Mouse (Mus musculus) neural tube, embryonic 11.5 days (tissue): ENCODE measurements at regions not wholly inside any gene's neighbourhood (a gene's known extent, or its start where the extent isn't known, plus 50 kb on each side); places are given as distances from the start of the nearest gene placed in this dataset.

Experiments used
- ATAC-seq: fragments of 200-750 bp; cut with Nextera tagmentation; 2 replicates; pipeline ENCODE4 v1.8.0; 2017; ENCODE audit warnings: moderate number of reproducible peaks, mild to moderate bottlenecking, moderate TSS enrichment, moderate library complexity; ENCODE audit not compliant: insufficient read depth, low FRiP score, low TSS enrichment
- DNase-seq: peaks from one replicate; pipeline ENCODE4 v3.0.0-alpha.2; 2015; ENCODE audit warnings: low spot score
- H3K27ac ChIP-seq: fragments of 300-500 bp; sonication (generic); 2 replicates; pipeline ENCODE4 v1.5.1; 2014; ENCODE audit warnings: low read depth, mild to moderate bottlenecking, low read length
- H3K27me3 ChIP-seq: fragments of 300-500 bp; sonication (generic); 2 replicates; pipeline ENCODE4 v1.6.1; 2014; ENCODE audit warnings: mild to moderate bottlenecking, low read length, mixed read lengths; ENCODE audit not compliant: control insufficient read depth, insufficient read depth
- H3K36me3 ChIP-seq: fragments of 300-500 bp; sonication (generic); 2 replicates; pipeline ENCODE4 v1.6.1; 2014; ENCODE audit warnings: mild to moderate bottlenecking, low read length, moderate library complexity, mixed read lengths; ENCODE audit not compliant: control insufficient read depth, insufficient read depth
- H3K4me1 ChIP-seq: fragments of 300-500 bp; sonication (generic); 2 replicates; pipeline ENCODE4 v1.6.1; 2014; ENCODE audit warnings: low read length, mixed read lengths; ENCODE audit not compliant: control insufficient read depth, insufficient read depth
- H3K4me2 ChIP-seq: fragments of 300-500 bp; sonication (generic); 2 replicates; pipeline ENCODE4 v1.6.1; 2014; ENCODE audit warnings: low read depth, mild to moderate bottlenecking, moderate library complexity
- H3K4me3 ChIP-seq: fragments of 300-500 bp; sonication (generic); 2 replicates; pipeline ENCODE4 v1.5.1; 2014; ENCODE audit warnings: low read depth, low read length
- H3K9ac ChIP-seq: fragments of 300-500 bp; sonication (generic); 2 replicates; pipeline ENCODE4 v1.6.1; 2014; ENCODE audit warnings: mild to moderate bottlenecking, low read length
- H3K9me3 ChIP-seq: fragments of 300-500 bp; sonication (generic); 2 replicates; pipeline ENCODE4 v1.6.1; 2016; ENCODE audit warnings: low read length; ENCODE audit not compliant: control insufficient read depth
- WGBS: fragments of 180-500 bp; shearing (Covaris S2); extraction: QIAGEN DNeasy Blood & Tissue Kit; methylation state at CpG from one replicate; pipeline ENCODE4 v1.1.7; 2014; 5-methylcytosine and 5-hydroxymethylcytosine counted together

DNA sequence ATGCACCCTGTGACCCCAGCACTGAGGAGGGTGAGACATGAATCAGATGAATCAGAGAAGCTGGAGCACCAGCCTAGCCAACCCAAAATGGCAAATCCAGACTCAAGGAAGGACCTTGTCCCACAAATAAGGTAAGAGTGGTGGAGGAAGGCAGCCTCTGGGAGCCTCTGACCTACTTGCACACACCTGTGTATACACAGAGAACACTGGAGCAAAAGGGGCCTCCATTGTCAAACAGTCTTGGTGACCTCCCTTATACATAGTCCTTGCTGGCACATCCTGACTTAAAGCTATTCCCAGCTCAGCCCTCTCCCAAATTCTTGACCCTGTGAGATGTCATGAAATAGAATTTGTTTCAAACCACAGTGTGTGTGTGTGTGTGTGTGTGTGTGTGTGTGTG is 57.1 kb downstream of the Inhbb start:
- H3K4me1 ChIP-seq = no peaks in the 10 kb centered on the region
- H3K36me3 ChIP-seq = no peaks in the 10 kb centered on the region
- no peak overlapping the region for H3K27ac ChIP-seq
- DNase-seq (no peak), ATAC-seq (no peak)
- H3K9ac ChIP-seq = no peak overlapping the region
- no peaks in the 10 kb centered on the region for H3K27me3 ChIP-seq
- no peaks in the 10 kb centered on the region for H3K9me3 ChIP-seq
- no peak overlapping the region for H3K4me3 ChIP-seq
- H3K4me2 ChIP-seq = no peak overlapping the region

GRCm38 (mm10) chr1:119358096-119358495 is 64.0 kb downstream of the Inhbb start:
- no peak overlapping the region for H3K9ac ChIP-seq
- no peaks in the 10 kb centered on the region for H3K4me1 ChIP-seq
- 91% methylated on average over 1 of the region's 1 CpGs for WGBS
- H3K4me2 ChIP-seq = no peak overlapping the region
- H3K36me3 ChIP-seq = no peaks in the 10 kb centered on the region
- no peaks in the 10 kb centered on the region for H3K9me3 ChIP-seq
- no peaks in the 10 kb centered on the region for H3K27me3 ChIP-seq
- ATAC-seq (no peak), DNase-seq (no peak)
- no peak overlapping the region for H3K4me3 ChIP-seq
- no peak overlapping the region for H3K27ac ChIP-seq

GRCm38 (mm10) chr1:119356916-119357315 is 65.1 kb downstream of the Inhbb start:
- ATAC-seq (no peak), DNase-seq (no peak)
- H3K4me1 ChIP-seq = no peaks in the 10 kb centered on the region
- H3K27me3 ChIP-seq = no peaks in the 10 kb centered on the region
- H3K9me3 ChIP-seq = no peaks in the 10 kb centered on the region
- no peak overlapping the region for H3K27ac ChIP-seq
- H3K36me3 ChIP-seq = no peaks in the 10 kb centered on the region
- WGBS = 48% methylated on average over 1 of the region's 1 CpGs
- H3K9ac ChIP-seq = no peak overlapping the region
- no peak overlapping the region for H3K4me2 ChIP-seq
- H3K4me3 ChIP-seq = no peak overlapping the region

GRCm38 (mm10) chr1:119355456-119355855 is 66.6 kb downstream of the Inhbb start:
- WGBS = 86% methylated on average over 5 of the region's 5 CpGs

DNA sequence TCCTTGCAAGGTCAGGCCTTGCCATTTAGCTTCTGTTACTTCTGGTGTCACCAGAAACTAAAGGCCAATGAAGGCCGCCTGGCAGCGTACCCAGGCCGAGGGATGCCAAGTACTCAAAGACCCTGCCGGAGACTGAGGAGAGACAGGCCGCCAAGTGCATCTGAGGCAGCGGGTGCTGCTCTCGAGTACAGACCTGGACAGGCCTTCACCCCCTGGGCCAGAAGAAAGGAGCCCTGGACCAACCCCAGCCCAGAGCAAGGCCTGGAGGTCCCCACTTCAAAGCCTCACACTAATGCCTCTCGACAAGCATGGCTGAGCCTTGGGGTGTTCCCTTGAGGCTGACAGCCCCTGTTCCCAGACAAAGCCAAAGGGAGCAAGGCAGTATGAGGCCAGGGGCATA is 70.5 kb downstream of the Inhbb start:
- 91% methylated on average over 8 of the region's 8 CpGs for WGBS
- H3K27ac ChIP-seq = no peak overlapping the region
- H3K4me3 ChIP-seq = no peak overlapping the region
- ATAC-seq = no peak
- H3K4me2 ChIP-seq = no peak overlapping the region
- H3K4me1 ChIP-seq = no peaks in the 10 kb centered on the region
- H3K9ac ChIP-seq = no peak overlapping the region
- H3K36me3 ChIP-seq = no peaks in the 10 kb centered on the region
- no peak for DNase-seq
- no peaks in the 10 kb centered on the region for H3K9me3 ChIP-seq
- H3K27me3 ChIP-seq = no peaks in the 10 kb centered on the region

More at GRCm38 (mm10) chr1:119355456-119355855, 66.6 kb downstream of the Inhbb start:
- Histone ChIP-seq H3K36me3 (no peaks in the 10 kb centered on the region), H3K4me3 (no peak overlapping the region), H3K27me3 (no peaks in the 10 kb centered on the region), H3K27ac (no peak overlapping the region), H3K9ac (no peak overlapping the region), H3K9me3 (no peaks in the 10 kb centered on the region), H3K4me2 (no peak overlapping the region), H3K4me1 (no peaks in the 10 kb centered on the region)
- ATAC-seq (no peak), DNase-seq (no peak)

GRCm38 (mm10) chr1:119350846-119351245 is 71.2 kb downstream of the Inhbb start:
- no peaks in the 10 kb centered on the region for H3K4me1 ChIP-seq
- DNase-seq (no peak), ATAC-seq (no peak)
- no peaks in the 10 kb centered on the region for H3K27me3 ChIP-seq
- H3K27ac ChIP-seq = no peak overlapping the region
- no peak overlapping the region for H3K4me3 ChIP-seq
- H3K9ac ChIP-seq = no peak overlapping the region
- WGBS = 96% methylated on average over 4 of the region's 4 CpGs
- H3K9me3 ChIP-seq = no peaks in the 10 kb centered on the region
- no peak overlapping the region for H3K4me2 ChIP-seq
- no peaks in the 10 kb centered on the region for H3K36me3 ChIP-seq

GRCm38 (mm10) chr1:119350296-119350695 is 71.8 kb downstream of the Inhbb start:
- no peak overlapping the region for H3K9ac ChIP-seq
- 92% methylated on average over 7 of the region's 7 CpGs for WGBS
- no peaks in the 10 kb centered on the region for H3K27me3 ChIP-seq
- ATAC-seq (no peak), DNase-seq (no peak)
- no peaks in the 10 kb centered on the region for H3K4me1 ChIP-seq
- H3K36me3 ChIP-seq = no peaks in the 10 kb centered on the region
- H3K4me2 ChIP-seq = no peak overlapping the region
- H3K9me3 ChIP-seq = no peaks in the 10 kb centered on the region
- no peak overlapping the region for H3K27ac ChIP-seq
- no peak overlapping the region for H3K4me3 ChIP-seq

DNA sequence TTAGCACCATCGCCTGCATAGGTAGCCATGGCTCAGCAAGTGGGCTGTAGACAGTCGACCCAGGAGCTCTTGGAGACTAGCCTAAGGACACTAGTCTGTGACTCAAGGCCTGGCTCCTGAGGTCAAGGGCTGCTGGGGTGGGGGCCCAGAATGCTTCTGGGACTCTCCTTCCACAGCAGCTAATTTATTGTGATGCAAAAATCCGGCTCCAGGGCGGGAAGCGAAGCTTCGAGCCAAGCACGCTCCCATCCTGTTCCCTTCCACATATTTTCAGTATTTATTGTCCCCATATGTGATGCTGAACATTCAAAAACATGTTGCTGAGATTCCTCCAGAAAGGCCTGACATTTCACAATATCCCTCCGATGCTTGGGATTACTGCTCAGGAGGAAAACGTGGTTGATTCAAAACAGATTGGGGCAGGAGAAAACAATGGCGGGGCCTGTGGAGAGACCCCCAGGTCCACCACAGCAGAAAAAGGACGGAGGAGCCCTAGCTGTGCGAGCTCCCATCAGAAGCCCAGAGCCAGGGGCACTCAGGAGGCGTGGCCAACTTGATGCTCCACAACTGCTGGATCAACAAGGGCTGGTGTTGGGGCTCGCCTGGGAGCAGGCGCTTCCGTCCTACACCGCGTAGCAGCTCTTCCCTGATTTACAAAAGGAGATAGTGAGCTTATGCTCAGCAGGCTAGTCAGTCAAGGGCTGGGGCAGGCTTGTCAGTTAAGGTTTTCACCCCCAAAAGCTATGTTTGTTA is 73.4 kb downstream of the Inhbb start:
- H3K9ac ChIP-seq = no peak overlapping the region
- H3K27me3 ChIP-seq = no peaks in the 10 kb centered on the region
- H3K4me1 ChIP-seq = no peaks in the 10 kb centered on the region
- H3K27ac ChIP-seq = no peak overlapping the region
- no peaks in the 10 kb centered on the region for H3K9me3 ChIP-seq
- peak; percentile 30 for DNase-seq
- no peak overlapping the region for H3K4me3 ChIP-seq
- H3K4me2 ChIP-seq = no peak overlapping the region
- 27% methylated on average over 18 of the region's 18 CpGs for WGBS
- no peaks in the 10 kb centered on the region for H3K36me3 ChIP-seq
- ATAC-seq = no peak; the same call in 1 of the 2 replicates

DNA sequence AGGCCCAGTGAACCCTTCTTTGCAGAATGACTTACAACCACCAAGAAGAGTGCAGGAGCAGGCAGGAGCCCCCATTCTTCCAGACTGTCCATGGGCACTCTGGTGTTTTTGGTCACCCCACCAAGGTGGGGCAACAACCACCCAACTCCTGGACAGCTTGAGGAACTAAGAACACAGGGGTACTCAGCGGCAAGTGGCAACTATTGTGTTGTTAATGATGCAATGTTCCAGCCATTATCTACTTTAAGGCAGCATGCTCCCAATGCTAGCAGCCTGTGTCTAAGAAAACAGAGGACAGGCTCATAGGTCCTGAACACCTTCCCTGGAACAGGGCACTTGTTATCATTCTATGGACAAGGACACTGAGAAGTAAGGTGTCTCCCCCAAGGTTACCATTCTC is 74.3 kb downstream of the Inhbb start:
- WGBS = 55% methylated on average over 1 of the region's 1 CpGs
- ATAC-seq (no peak), DNase-seq (no peak)
- Histone ChIP-seq H3K4me3 (no peak overlapping the region), H3K9me3 (no peaks in the 10 kb centered on the region), H3K4me1 (no peaks in the 10 kb centered on the region), H3K36me3 (no peaks in the 10 kb centered on the region), H3K4me2 (no peak overlapping the region), H3K27me3 (no peaks in the 10 kb centered on the region), H3K27ac (no peak overlapping the region), H3K9ac (no peak overlapping the region)
